Mouse (Mus musculus): ENCODE results near the gene Gm37240. TPM values are rescaled to one million over a fixed set of nuclear protein-coding genes. Genes with fewer than 3 reads are reported as not detected.

Gene Gm37240
- polyA plus RNA-seq, 1 experiment from 2014 or later = 18.1 TPM

DNA sequence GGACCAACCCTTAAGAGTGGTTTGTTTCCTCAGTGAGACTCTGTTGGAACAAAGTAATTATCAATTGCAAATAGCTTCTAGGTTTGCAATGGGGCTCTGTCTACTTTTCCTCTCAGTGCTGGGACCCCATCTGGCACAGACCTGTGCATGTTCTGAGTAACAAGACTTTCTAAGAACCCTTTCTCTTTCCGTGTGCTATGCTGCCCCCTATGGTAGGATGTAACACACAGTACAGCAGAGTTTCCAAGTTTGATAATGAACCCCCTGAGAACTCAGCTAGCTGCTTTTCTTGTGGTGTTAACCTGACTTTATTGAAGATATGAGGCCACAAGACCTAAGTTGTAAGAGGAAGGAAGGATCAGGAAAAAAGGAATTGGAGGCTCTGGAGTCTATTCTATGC, 980.8 kb downstream of the Gm37240 start:
- 15% methylated on average over 1 of the region's 1 CpGs for WGBS
- peaks cover 4% of the 10 kb centered on the region; the same call in 1 of the 2 replicates for H3K36me3 ChIP-seq (ENCODE audit: control insufficient read depth, insufficient read depth, low read length)
- no peak overlapping the region for H3K9ac ChIP-seq (ENCODE audit: low read length)

GRCm38 (mm10) chr3:84897952-84898351, 989.4 kb downstream of the Gm37240 start:
- H3K4me3 ChIP-seq (ENCODE audit: low read depth, low read length) = no peak overlapping the region
- DNase-seq (ENCODE audit: low spot score) = peak; percentile 35
- H3K4me2 ChIP-seq (replicated peaks; ENCODE audit: low read depth) = no peak overlapping the region
- no peaks in the 10 kb centered on the region for H3K4me1 ChIP-seq (replicated peaks; ENCODE audit: control insufficient read depth, insufficient read depth)
- 57% methylated on average over 8 of the region's 8 CpGs for WGBS
- no peaks in the 10 kb centered on the region for H3K9me3 ChIP-seq (ENCODE audit: control insufficient read depth, low read length)
- no peak for TF ChIP-seq CTCF (IDR thresholded peaks at IDR 0.05; ENCODE audit: low read depth)
- H3K36me3 ChIP-seq (ENCODE audit: control insufficient read depth, insufficient read depth, low read length) = no peaks in the 10 kb centered on the region
- H3K9ac ChIP-seq (ENCODE audit: low read length) = no peak overlapping the region
- no peak overlapping the region; the same call in 1 of the 2 replicates for H3K27ac ChIP-seq (replicated peaks)
- peak; percentile 61; the same call in 1 of the 2 replicates for ATAC-seq (ENCODE audit: low FRiP score, low TSS enrichment)
- no peaks in the 10 kb centered on the region for H3K27me3 ChIP-seq (ENCODE audit: control insufficient read depth, insufficient read depth, low read length)

More for the DNA sequence above, 980.8 kb downstream of the Gm37240 start:
- Histone ChIP-seq H3K27me3 (ENCODE audit: control insufficient read depth, insufficient read depth, low read length) (no peaks in the 10 kb centered on the region), H3K27ac (replicated peaks) (no peak overlapping the region), H3K4me3 (ENCODE audit: low read depth, low read length) (no peak overlapping the region), H3K4me2 (replicated peaks; ENCODE audit: low read depth) (no peak overlapping the region), H3K4me1 (replicated peaks; ENCODE audit: control insufficient read depth, insufficient read depth) (no peaks in the 10 kb centered on the region), H3K9me3 (ENCODE audit: control insufficient read depth, low read length) (no peaks in the 10 kb centered on the region)
- TF ChIP-seq CTCF (IDR thresholded peaks at IDR 0.05; ENCODE audit: low read depth) = peak; percentile 79
- TF ChIP-seq EP300 (optimal IDR thresholded peaks at IDR 0.05) = no peak
- peak; percentile 38 for DNase-seq (ENCODE audit: low spot score)
- 0 out of 2 replicates have a peak, but pooled peaks have one; percentile 65 for ATAC-seq (ENCODE audit: low FRiP score, low TSS enrichment)

- H3K9ac ChIP-seq (ENCODE audit: low read length) = no peak overlapping the region
- WGBS = 79% methylated on average over 5 of the region's 5 CpGs
- H3K9me3 ChIP-seq (ENCODE audit: control insufficient read depth, low read length) = no peaks in the 10 kb centered on the region
- TF ChIP-seq CTCF (IDR thresholded peaks at IDR 0.05; ENCODE audit: low read depth) (no peak), EP300 (optimal IDR thresholded peaks at IDR 0.05) (no peak)
- H3K4me1 ChIP-seq (replicated peaks; ENCODE audit: control insufficient read depth, insufficient read depth) = no peaks in the 10 kb centered on the region
- H3K27ac ChIP-seq (replicated peaks) = no peak overlapping the region
- no peak overlapping the region for H3K4me3 ChIP-seq (ENCODE audit: low read depth, low read length)
- no peak for ATAC-seq (ENCODE audit: low FRiP score, low TSS enrichment)
- H3K4me2 ChIP-seq (replicated peaks; ENCODE audit: low read depth) = no peak overlapping the region
- no peaks in the 10 kb centered on the region for H3K36me3 ChIP-seq (ENCODE audit: control insufficient read depth, insufficient read depth, low read length)
- H3K27me3 ChIP-seq (ENCODE audit: control insufficient read depth, insufficient read depth, low read length) = no peaks in the 10 kb centered on the region
- DNase-seq (ENCODE audit: low spot score) = peak; percentile 27
These were observed 996.3 kb downstream of the Gm37240 start for GRCm38 (mm10) chr3:84890983-84891382.

DNA sequence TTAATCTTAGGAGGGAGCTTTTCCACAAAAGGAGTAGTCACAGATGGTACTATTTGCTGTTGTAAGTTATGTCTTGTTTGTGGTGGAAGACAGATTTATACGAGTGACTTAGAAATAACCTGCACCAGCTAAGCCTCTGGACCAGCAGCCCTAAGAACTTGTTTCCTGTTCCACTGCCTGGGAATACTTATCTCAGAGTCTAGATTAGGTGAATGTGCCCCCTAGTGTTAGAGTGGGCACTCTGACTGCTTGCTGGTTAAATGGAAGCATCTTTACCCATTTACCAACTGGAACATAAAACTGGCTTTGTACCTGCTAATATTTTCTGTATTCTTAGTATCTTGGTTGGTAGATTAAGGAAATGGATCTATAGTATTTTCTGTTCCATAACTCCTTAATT, 997.7 kb downstream of the Gm37240 start:
- ATAC-seq (ENCODE audit: low FRiP score, low TSS enrichment) = peak; percentile 57
- peak; percentile 29 for DNase-seq (ENCODE audit: low spot score)
- 18% methylated on average over 1 of the region's 1 CpGs for WGBS

DNA sequence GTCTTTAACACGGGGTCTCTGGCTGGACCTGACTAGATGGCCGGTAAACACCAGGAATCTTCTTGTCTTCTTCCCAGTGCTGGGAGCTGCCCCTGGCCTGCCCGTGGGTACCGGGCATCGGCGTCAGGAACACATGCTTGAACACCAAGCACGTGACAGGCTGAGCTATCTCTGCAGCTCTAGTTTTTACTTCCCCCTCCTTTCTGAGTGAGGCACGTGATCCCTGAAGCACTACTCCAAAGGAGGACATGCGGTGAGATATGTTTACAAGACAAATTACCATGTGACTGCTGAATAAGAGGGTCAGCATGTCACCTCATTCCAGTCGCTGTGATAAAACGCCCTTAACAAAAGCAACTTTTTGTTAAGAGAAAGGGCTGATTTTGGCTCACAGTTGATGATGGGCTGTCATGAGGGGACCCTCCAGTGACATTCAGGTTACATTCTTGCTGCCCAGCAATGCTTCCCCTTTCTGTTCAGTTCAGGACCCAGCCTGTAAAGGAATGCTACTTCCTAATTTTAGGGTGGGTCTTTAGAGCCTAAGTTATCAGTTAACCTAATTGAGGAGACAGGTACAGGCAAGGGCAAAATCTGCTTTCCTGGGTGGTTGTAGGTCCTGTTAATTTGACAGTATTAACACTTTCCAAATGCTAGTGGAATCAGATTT, 1003.4 kb downstream of the Gm37240 start:
- 32% methylated on average over 11 of the region's 11 CpGs for WGBS
- TF ChIP-seq EP300 (optimal IDR thresholded peaks at IDR 0.05) (no peak), CTCF (IDR thresholded peaks at IDR 0.05; ENCODE audit: low read depth) (no peak)
- H3K36me3 ChIP-seq (ENCODE audit: control insufficient read depth, insufficient read depth, low read length) = no peaks in the 10 kb centered on the region
- no peak overlapping the region for H3K4me2 ChIP-seq (replicated peaks; ENCODE audit: low read depth)
- ATAC-seq (ENCODE audit: low FRiP score, low TSS enrichment) (peak; percentile 51), DNase-seq (ENCODE audit: low spot score) (peak; percentile 22)
- H3K4me3 ChIP-seq (ENCODE audit: low read depth, low read length) = no peak overlapping the region
- no peak overlapping the region for H3K9ac ChIP-seq (ENCODE audit: low read length)
- no peaks in the 10 kb centered on the region for H3K9me3 ChIP-seq (ENCODE audit: control insufficient read depth, low read length)
- H3K27me3 ChIP-seq (ENCODE audit: control insufficient read depth, insufficient read depth, low read length) = no peaks in the 10 kb centered on the region
- 0 out of 2 replicates have a peak, but pooled peaks cover 2% of the 10 kb centered on the region for H3K4me1 ChIP-seq (replicated peaks; ENCODE audit: control insufficient read depth, insufficient read depth)
- no peak overlapping the region for H3K27ac ChIP-seq (replicated peaks)

More for the DNA sequence above, 997.7 kb downstream of the Gm37240 start:
- no peak for TF ChIP-seq EP300 (optimal IDR thresholded peaks at IDR 0.05)
- TF ChIP-seq CTCF (IDR thresholded peaks at IDR 0.05; ENCODE audit: low read depth) = peak; percentile 76
- no peaks in the 10 kb centered on the region for H3K36me3 ChIP-seq (ENCODE audit: control insufficient read depth, insufficient read depth, low read length)
- no peaks in the 10 kb centered on the region for H3K9me3 ChIP-seq (ENCODE audit: control insufficient read depth, low read length)
- no peak overlapping the region for H3K4me3 ChIP-seq (ENCODE audit: low read depth, low read length)
- H3K9ac ChIP-seq (ENCODE audit: low read length) = no peak overlapping the region
- H3K4me1 ChIP-seq (replicated peaks; ENCODE audit: control insufficient read depth, insufficient read depth) = no peaks in the 10 kb centered on the region
- no peak overlapping the region for H3K27ac ChIP-seq (replicated peaks)
- H3K27me3 ChIP-seq (ENCODE audit: control insufficient read depth, insufficient read depth, low read length) = no peaks in the 10 kb centered on the region
- H3K4me2 ChIP-seq (replicated peaks; ENCODE audit: low read depth) = no peak overlapping the region

GRCm38 (mm10) chr3:84876211-84876610, 1011.1 kb downstream of the Gm37240 start:
- TF ChIP-seq EP300 (optimal IDR thresholded peaks at IDR 0.05) (no peak), CTCF (IDR thresholded peaks at IDR 0.05; ENCODE audit: low read depth) (no peak)
- ATAC-seq (ENCODE audit: low FRiP score, low TSS enrichment) (peak; percentile 45; the same call in 1 of the 2 replicates), DNase-seq (ENCODE audit: low spot score) (peak; percentile 32)
- WGBS = 46% methylated on average over 4 of the region's 4 CpGs
- H3K4me1 ChIP-seq (replicated peaks; ENCODE audit: control insufficient read depth, insufficient read depth) = no peaks in the 10 kb centered on the region
- H3K27me3 ChIP-seq (ENCODE audit: control insufficient read depth, insufficient read depth, low read length) = no peaks in the 10 kb centered on the region
- no peak overlapping the region for H3K4me2 ChIP-seq (replicated peaks; ENCODE audit: low read depth)
- no peak overlapping the region for H3K27ac ChIP-seq (replicated peaks)
- no peaks in the 10 kb centered on the region for H3K9me3 ChIP-seq (ENCODE audit: control insufficient read depth, low read length)
- no peak overlapping the region for H3K9ac ChIP-seq (ENCODE audit: low read length)
- no peak overlapping the region for H3K4me3 ChIP-seq (ENCODE audit: low read depth, low read length)
- H3K36me3 ChIP-seq (ENCODE audit: control insufficient read depth, insufficient read depth, low read length) = no peaks in the 10 kb centered on the region
